Mouse (Mus musculus) liver, postnatal 0 days (tissue): ENCODE measurements around the gene Ptrhd1.

Experiments used
- CTCF ChIP-seq: sonication (generic); IDR thresholded peaks from 2 replicates; pipeline ENCODE4 v1.5.1; 2016; ENCODE audit warnings: antibody characterized with exemption, low read depth
- EP300 ChIP-seq: IDR thresholded peaks from 2 replicates; pipeline ENCODE4 v1.6.1; 2016; ENCODE audit warnings: antibody characterized with exemption, low read depth, mild to moderate bottlenecking

GRCm38 (mm10) chr12:4202206-4202605 is 31.6 kb upstream of the Ptrhd1 start:
- TF ChIP-seq CTCF (no peak), EP300 (no peak)
